Mouse (Mus musculus) layer of hippocampus, adult 18-20 months (tissue): ENCODE results near the gene Olfr688. TPM values are rescaled to one million over a fixed set of nuclear protein-coding genes. Genes with fewer than 3 reads are reported as not detected.

Experiments used
- DNase-seq, 2 experiments: peaks; one replicate each; pipeline ENCODE4 v3.0.0; 2022; ENCODE audit warnings: low spot score in 2 of 2
- long read RNA-seq: library from polyadenylated mRNA; stranded (forward); transcript quantifications from one replicate; pipeline ENCODE4 v2.0.0, GENCODE M21; 2021
- total RNA-seq, 2 experiments: library from RNA; stranded (reverse); gene quantifications; 2 replicates each; pipeline ENCODE4 v1.2.3; 2021

Gene Olfr688
- not detected for total RNA-seq
- long read RNA-seq, result 0 reads

DNA sequence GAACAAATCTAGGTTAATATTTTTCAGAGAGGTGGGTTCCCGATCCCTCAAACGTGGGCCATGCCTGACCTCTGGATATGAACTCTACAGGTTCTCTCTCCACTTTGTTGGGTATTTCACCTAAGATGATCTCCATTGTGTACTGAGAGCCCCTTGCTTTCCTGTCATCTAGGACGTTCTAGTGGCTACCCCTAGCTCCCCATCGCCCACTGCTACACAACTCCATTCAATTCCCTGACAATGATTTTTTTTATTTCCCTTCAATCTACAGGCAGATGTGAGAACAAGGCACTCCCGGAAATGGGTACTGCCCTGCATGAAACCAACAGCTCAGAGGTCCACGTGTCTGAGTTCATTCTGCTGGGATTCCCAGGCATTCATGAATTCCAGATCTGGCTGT lies at the start of gene Olfr688:
TSS of gene Olfr688 (plus strand) at position 301 of the 400 bp plus-strand sequence.
- DNase-seq, result no peak

- DNase-seq, result no peak
These were observed 40.2 kb upstream of the Olfr688 start for GRCm38 (mm10) chr7:105247671-105248070.

DNA sequence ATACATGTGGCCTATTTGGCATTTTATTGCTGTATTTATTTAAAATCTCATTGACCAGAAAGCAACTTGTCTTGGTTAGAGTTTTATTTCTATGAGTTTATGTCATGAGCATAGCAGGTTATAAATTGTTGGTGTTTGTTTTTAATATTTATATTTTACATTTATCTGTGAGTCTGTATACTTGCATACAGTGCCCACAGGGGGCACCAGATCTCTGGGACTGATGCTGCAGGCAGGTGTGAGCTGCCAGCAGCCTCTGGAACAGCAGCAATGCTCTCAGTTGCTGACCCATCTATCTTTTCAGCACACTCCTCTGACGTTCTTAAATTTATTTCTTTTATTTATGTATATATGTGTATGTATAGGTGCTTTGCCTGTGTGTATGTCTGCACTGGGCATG lies 39.7 kb upstream of the Olfr688 start:
- DNase-seq, result no peak

DNA sequence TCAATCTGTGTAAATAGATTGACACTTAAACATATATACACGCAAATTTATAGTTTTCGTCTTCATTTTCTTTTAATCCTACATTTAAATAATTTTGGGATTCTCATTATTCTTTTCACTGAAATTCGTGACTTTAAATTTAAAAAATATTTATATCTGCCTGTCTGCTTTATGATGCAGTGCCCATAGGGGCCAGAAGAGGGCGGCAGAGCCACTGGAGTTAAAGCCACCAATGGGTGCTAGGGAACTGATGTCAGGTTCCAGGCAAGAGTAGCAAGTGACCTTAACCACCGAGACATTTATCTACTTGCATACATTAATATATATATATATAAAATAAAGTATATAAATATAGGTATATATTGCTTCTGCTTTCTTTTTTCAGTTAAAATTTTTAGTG lies 31.2 kb upstream of the Olfr688 start:
- no peak for DNase-seq

DNA sequence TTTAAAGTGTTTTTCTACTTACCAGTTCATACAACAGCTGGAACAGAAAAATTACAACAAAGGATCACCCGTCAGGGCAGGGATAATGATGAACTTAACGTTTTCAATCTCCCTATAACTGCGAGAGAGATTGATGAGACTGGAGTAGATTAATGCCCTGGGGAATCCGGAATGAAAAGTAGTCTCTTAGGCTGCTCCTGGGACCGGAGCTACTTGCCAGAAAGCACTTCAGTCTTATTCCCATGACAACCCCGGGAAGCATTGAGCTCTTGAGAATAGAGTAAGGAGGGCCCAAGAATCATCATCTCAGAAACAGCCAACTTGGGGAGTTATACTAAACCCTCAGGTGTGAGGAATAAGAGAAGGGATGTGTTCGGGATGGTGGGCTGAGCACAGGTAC lies 15.5 kb upstream of the Olfr688 start:
- DNase-seq, result no peak

GRCm38 (mm10) chr7:105290051-105290450 lies 2.2 kb downstream of the Olfr688 start:
- DNase-seq, result no peak

- DNase-seq, result no peak
These were observed 23.0 kb downstream of the Olfr688 start, which contains the start of gene Olfr689 for GRCm38 (mm10) chr7:105310865-105311264. Gene Olfr689, plus strand, starts transcription at chr7:105311165.

- no peak for DNase-seq
These were observed 37.4 kb downstream of the Olfr688 start for GRCm38 (mm10) chr7:105325302-105325701.

- no peak for DNase-seq
These were observed 46.1 kb downstream of the Olfr688 start, which contains the start of gene Olfr690 for GRCm38 (mm10) chr7:105334004-105334403. Gene Olfr690, minus strand, starts transcription at chr7:105334104.

Other genes with a start within 250 kb of the Olfr688 start
- gene Olfr677, start 236.7 kb upstream of the Olfr688 start, total RNA-seq, result not detected
- not detected for gene Olfr678, start 223.6 kb upstream of the Olfr688 start, total RNA-seq
- not detected for gene Olfr679, start 206.9 kb upstream of the Olfr688 start, total RNA-seq
- gene Olfr680-ps1, start 195.3 kb upstream of the Olfr688 start, total RNA-seq, result not detected
- not detected for gene Olfr681, start 171.3 kb upstream of the Olfr688 start, total RNA-seq
- not detected for gene Olfr683, start 141.1 kb upstream of the Olfr688 start, total RNA-seq
- gene Olfr684, start 124.4 kb upstream of the Olfr688 start, total RNA-seq, result not detected
- gene Olfr685, start 102.1 kb upstream of the Olfr688 start, total RNA-seq, result not detected
- not detected for gene Olfr686, start 80.6 kb upstream of the Olfr688 start, total RNA-seq
- not detected for gene Olfr689, start 23.1 kb downstream of the Olfr688 start, total RNA-seq
- under 1 TPM; 0.25 to 0.64 TPM for gene Olfr690, start 46.0 kb downstream of the Olfr688 start, total RNA-seq
- gene Olfr691, start 54.2 kb downstream of the Olfr688 start, total RNA-seq, result under 1 TPM; 0.35 to 0.36 TPM
- gene Olfr692, start 80.1 kb downstream of the Olfr688 start, total RNA-seq, result not detected
- not detected for gene Gm5901, start 86.9 kb downstream of the Olfr688 start, total RNA-seq
- gene Fam160a2, start 112.0 kb downstream of the Olfr688 start, total RNA-seq, result 10 to 100 TPM; 55.9 to 59.4 TPM
- under 1 TPM; 0.63 to 0.69 TPM for gene Cnga4, start 116.5 kb downstream of the Olfr688 start, total RNA-seq
- gene Cckbr, start 137.6 kb downstream of the Olfr688 start, total RNA-seq, result 1 to 10 TPM; 5.4 to 9.2 TPM
- gene Cavin3, start 194.2 kb downstream of the Olfr688 start, total RNA-seq, result 10 to 100 TPM; 14.3 to 15.9 TPM